Mouse (Mus musculus) CH12.LX (cell line): ENCODE results near the gene Lefty1. TPM values are rescaled to one million over a fixed set of nuclear protein-coding genes. Genes with fewer than 3 reads are reported as not detected.
"Not testable (repeated sequence)": the region's sequence is repeated elsewhere in the genome, so short reads cannot be mapped to it uniquely, and the experiment has no call there.

ENCODE experiments used
- DNase-seq: peaks from one replicate; pipeline ENCODE4 v3.0.0-alpha.2; 2013; ENCODE audit errors: extremely low read depth
- H3K27ac ChIP-seq: 2 replicates; pipeline ENCODE4 v1.5.1; 2012; ENCODE audit warnings: low read depth, mild to moderate bottlenecking, control low read depth, moderate library complexity; ENCODE audit not compliant: insufficient read depth
- H3K27me3 ChIP-seq: replicated peaks from 2 replicates; pipeline ENCODE3; 2012; ENCODE audit warnings: inconsistent platforms
- H3K36me3 ChIP-seq, 2 experiments: replicated peaks in 1 of 2; 2 replicates each; pipeline versions ENCODE3 to v1.6.1; 2012; ENCODE audit warnings: inconsistent platforms in 1 of 2, low read length in 1 of 2, mild to moderate bottlenecking in 1 of 2, mixed read lengths in 1 of 2, moderate library complexity in 1 of 2; ENCODE audit not compliant: control insufficient read depth in 1 of 2, insufficient read depth in 1 of 2
- H3K4me1 ChIP-seq, 2 experiments: 2 replicates each; pipeline ENCODE4 v1.6.1; 2012; ENCODE audit warnings: inconsistent platforms in 1 of 2, moderate library complexity in 1 of 2; ENCODE audit not compliant: insufficient read depth in 2 of 2, control insufficient read depth in 1 of 2
- H3K4me2 ChIP-seq: 2 replicates; pipeline ENCODE4 v1.6.1; 2012; ENCODE audit warnings: low read depth, mild to moderate bottlenecking, control low read depth; ENCODE audit not compliant: poor library complexity, insufficient read depth, severe bottlenecking
- H3K4me3 ChIP-seq, 3 experiments: fragments of 150-350 bp in 1 of 3; sonication (generic) in 1 of 3; replicated peaks in 1 of 3; 2 replicates each; pipeline versions ENCODE3 to v1.5.1; 2011 to 2012; ENCODE audit warnings: low read depth in 2 of 3, low read length in 2 of 3, mild to moderate bottlenecking in 2 of 3, moderate library complexity in 2 of 3, control low read depth in 1 of 3, improper control_type of control experiment in 1 of 3, inconsistent platforms in 1 of 3, mixed read lengths in 1 of 3; ENCODE audit not compliant: poor library complexity in 1 of 3
- H3K79me2 ChIP-seq: replicated peaks from 2 replicates; pipeline ENCODE4 v1.6.1; 2012; ENCODE audit warnings: mild to moderate bottlenecking, moderate library complexity; ENCODE audit not compliant: control insufficient read depth, poor library complexity, insufficient read depth, severe bottlenecking; ENCODE audit errors: extremely low read depth
- H3K9ac ChIP-seq: 2 replicates; pipeline ENCODE4 v1.6.1; 2012; ENCODE audit warnings: low read depth, mild to moderate bottlenecking, control low read depth, moderate library complexity; ENCODE audit not compliant: insufficient read depth
- H3K9me3 ChIP-seq: replicated peaks from 2 replicates; pipeline ENCODE3; 2012; ENCODE audit warnings: low read length, inconsistent platforms, mixed read lengths
- BHLHE40 ChIP-seq: IDR thresholded peaks from 2 replicates; pipeline ENCODE4 v1.6.1; 2011; ENCODE audit warnings: mild to moderate bottlenecking, low read depth, low read length, improper control_type of control experiment
- CTCF ChIP-seq, 2 experiments: IDR thresholded peaks in 1 of 2; conservative IDR thresholded peaks in 1 of 2; 2 replicates each; pipeline ENCODE4 v1.5.1; 2011 to 2012; ENCODE audit warnings: low read depth in 2 of 2, low read length in 2 of 2, improper control_type of control experiment in 1 of 2, inconsistent platforms in 1 of 2, mild to moderate bottlenecking in 1 of 2, moderate library complexity in 1 of 2
- ELF1 ChIP-seq: IDR thresholded peaks from 2 replicates; pipeline ENCODE4 v1.6.1; 2014; ENCODE audit warnings: low read depth, mild to moderate bottlenecking, inconsistent platforms, low read length, improper control_type of control experiment
- EP300 ChIP-seq: IDR thresholded peaks from 2 replicates; pipeline ENCODE4 v1.6.1; 2011; ENCODE audit warnings: low read length, improper control_type of control experiment
- ETS1 ChIP-seq: conservative IDR thresholded peaks from 2 replicates; pipeline ENCODE4 v1.6.1; 2012; ENCODE audit warnings: low read depth, mild to moderate bottlenecking, inconsistent platforms, low read length, improper control_type of control experiment, moderate library complexity
- HCFC1 ChIP-seq: IDR thresholded peaks from 2 replicates; pipeline ENCODE4 v1.6.1; 2012; ENCODE audit warnings: low read depth, mild to moderate bottlenecking, inconsistent platforms, low read length, improper control_type of control experiment
- IRF4 ChIP-seq: IDR thresholded peaks from 2 replicates; pipeline ENCODE4 v1.6.1; 2014; ENCODE audit warnings: low read depth, mild to moderate bottlenecking, inconsistent platforms, low read length, improper control_type of control experiment
- JUN ChIP-seq: IDR thresholded peaks from 2 replicates; pipeline ENCODE4 v1.6.1; 2011; ENCODE audit warnings: low read depth, mild to moderate bottlenecking, low read length, improper control_type of control experiment, moderate library complexity; ENCODE audit not compliant: insufficient read depth
- MAX ChIP-seq: IDR thresholded peaks from 2 replicates; pipeline ENCODE4 v1.6.1; 2011; ENCODE audit warnings: low read length, improper control_type of control experiment
- MAZ ChIP-seq: IDR thresholded peaks from 2 replicates; pipeline ENCODE4 v1.6.1; 2012; ENCODE audit warnings: low read depth, mild to moderate bottlenecking, inconsistent platforms, low read length, improper control_type of control experiment, moderate library complexity
- MEF2A ChIP-seq: IDR thresholded peaks from 2 replicates; pipeline ENCODE4 v1.6.1; 2014; ENCODE audit warnings: low read depth, mild to moderate bottlenecking, inconsistent platforms, low read length, improper control_type of control experiment, borderline replicate concordance
- MXI1 ChIP-seq: IDR thresholded peaks from 2 replicates; pipeline ENCODE4 v1.6.1; 2011; ENCODE audit warnings: mild to moderate bottlenecking, low read depth, low read length, improper control_type of control experiment
- POLR2A ChIP-seq: IDR thresholded peaks from 2 replicates; pipeline ENCODE4 v1.6.1; 2011; ENCODE audit warnings: low read depth, mild to moderate bottlenecking, improper control_type of control experiment, low read length
- POLR2AphosphoS2 ChIP-seq: IDR thresholded peaks from 2 replicates; pipeline ENCODE4 v1.6.1; 2011; ENCODE audit warnings: low read depth, low read length, improper control_type of control experiment
- RAD21 ChIP-seq: IDR thresholded peaks from 2 replicates; pipeline ENCODE4 v1.6.1; 2011; ENCODE audit warnings: low read depth, mild to moderate bottlenecking, low read length, improper control_type of control experiment, moderate library complexity
- RCOR1 ChIP-seq: conservative IDR thresholded peaks from 2 replicates; pipeline ENCODE4 v1.6.1; 2012; ENCODE audit warnings: low read depth, mild to moderate bottlenecking, inconsistent platforms, low read length, improper control_type of control experiment
- SIN3A ChIP-seq: IDR thresholded peaks from 2 replicates; pipeline ENCODE4 v1.6.1; 2012; ENCODE audit warnings: low read length, improper control_type of control experiment, inconsistent platforms
- SMC3 ChIP-seq: IDR thresholded peaks from 2 replicates; pipeline ENCODE4 v1.6.1; 2011; ENCODE audit warnings: low read depth, low read length, improper control_type of control experiment
- TBP ChIP-seq: conservative IDR thresholded peaks from 2 replicates; pipeline ENCODE4 v1.6.1; 2011; ENCODE audit warnings: low read depth, low read length, improper control_type of control experiment
- USF1 ChIP-seq: IDR thresholded peaks from 2 replicates; pipeline ENCODE4 v1.6.1; 2014; ENCODE audit warnings: low read depth, mild to moderate bottlenecking, inconsistent platforms, low read length, improper control_type of control experiment
- USF2 ChIP-seq: conservative IDR thresholded peaks from 2 replicates; pipeline ENCODE4 v1.6.1; 2011; ENCODE audit warnings: low read depth, low read length, improper control_type of control experiment
- ZC3H11A ChIP-seq: IDR thresholded peaks from 2 replicates; pipeline ENCODE4 v1.6.1; 2012; ENCODE audit warnings: low read depth, mild to moderate bottlenecking, inconsistent platforms, low read length, improper control_type of control experiment
- ZMIZ1 ChIP-seq: IDR thresholded peaks from 2 replicates; pipeline ENCODE4 v1.6.1; 2012; ENCODE audit warnings: low read depth, mild to moderate bottlenecking, inconsistent platforms, low read length, improper control_type of control experiment
- ZNF384 ChIP-seq: IDR thresholded peaks from 2 replicates; pipeline ENCODE4 v1.6.1; 2012; ENCODE audit warnings: low read depth, low read length, improper control_type of control experiment, inconsistent platforms
- dilution Hi-C: fragments of 300-500 bp; cut with MboI; formaldehyde crosslinking; loops from 2 replicates; pipeline ENCODE4 v1.14.3; 2020; ENCODE audit warnings: low sequenced_read_pairs; ENCODE audit not compliant: extremely low pct_unique_long_range_greater_than_20kb, extremely low pct_ligation_motif_present
- in situ Hi-C: fragments of 300-500 bp; cut with MboI; formaldehyde crosslinking; loops from 3 replicates; pipeline ENCODE4 v1.14.3; 2019; ENCODE audit warnings: low sequenced_read_pairs, low pct_ligation_motif_present, low pct_unique_long_range_greater_than_20kb, mixed read lengths
- polyA plus RNA-seq: library from polyadenylated mRNA; unstranded; fragments of >175 nt; gene quantifications from 2 replicates; pipeline ENCODE4 v1.2.1, GENCODE M21; 2012; ENCODE audit warnings: low read depth; ENCODE audit not compliant: insufficient read length
- total RNA-seq, 2 experiments: library from RNA; depleted of rRNA; stranded (reverse); fragments of 300-350 nt in 1 of 2; fragments of >200 nt in 1 of 2; gene quantifications; 2 replicates each; pipeline ENCODE4 v1.2.3; 2012 to 2014

The Lefty1 gene
- total and polyA plus RNA-seq, 3 experiments, result not detected

DNA sequence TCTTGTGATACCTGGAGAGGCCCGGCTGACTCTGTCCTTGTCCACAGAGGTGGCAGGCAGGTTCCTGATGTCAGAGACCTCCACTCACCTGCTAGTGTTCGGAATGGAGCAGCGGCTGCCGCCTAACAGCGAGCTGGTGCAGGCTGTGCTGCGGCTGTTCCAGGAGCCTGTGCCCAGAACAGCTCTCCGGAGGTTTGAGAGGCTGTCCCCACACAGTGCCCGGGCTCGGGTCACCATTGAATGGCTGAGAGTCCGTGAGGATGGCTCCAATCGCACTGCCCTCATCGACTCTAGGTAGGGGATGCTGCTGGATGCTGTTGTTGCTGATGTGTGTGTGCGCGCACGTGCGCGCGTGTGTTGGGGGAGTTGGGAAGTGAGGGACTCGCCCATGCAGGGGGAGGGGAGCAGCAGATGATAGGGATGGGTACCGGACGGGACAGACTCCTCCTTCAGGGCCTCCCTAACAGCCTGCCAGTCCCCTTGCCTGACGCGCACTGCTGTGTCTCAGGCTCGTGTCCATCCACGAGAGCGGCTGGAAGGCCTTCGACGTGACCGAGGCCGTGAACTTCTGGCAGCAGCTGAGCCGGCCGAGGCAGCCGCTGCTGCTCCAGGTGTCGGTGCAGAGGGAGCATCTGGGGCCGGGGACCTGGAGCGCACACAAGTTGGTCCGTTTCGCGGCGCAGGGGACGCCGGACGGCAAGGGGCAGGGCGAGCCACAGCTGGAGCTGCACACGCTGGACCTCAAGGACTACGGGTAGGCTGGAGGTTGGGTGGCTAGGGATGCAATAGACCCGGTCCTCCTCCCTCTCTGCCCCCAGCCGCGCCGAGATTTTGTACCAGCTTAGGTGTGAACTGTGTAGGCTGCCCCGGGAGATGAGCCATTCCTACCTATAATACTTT lies 40.5 kb upstream of the Lefty1 start:
- DNase-seq, H3K9me3 ChIP-seq, H3K4me2 ChIP-seq, H3K9ac ChIP-seq, H3K27me3 ChIP-seq, H3K79me2 ChIP-seq, in situ Hi-C loops, H3K4me3 ChIP-seq, dilution Hi-C loops, H3K36me3 ChIP-seq, H3K27ac ChIP-seq: not testable (repeated sequence)
- peaks cover 2 to 28% of the 10 kb centered on the region in 2 experiments for H3K4me1 ChIP-seq

DNA sequence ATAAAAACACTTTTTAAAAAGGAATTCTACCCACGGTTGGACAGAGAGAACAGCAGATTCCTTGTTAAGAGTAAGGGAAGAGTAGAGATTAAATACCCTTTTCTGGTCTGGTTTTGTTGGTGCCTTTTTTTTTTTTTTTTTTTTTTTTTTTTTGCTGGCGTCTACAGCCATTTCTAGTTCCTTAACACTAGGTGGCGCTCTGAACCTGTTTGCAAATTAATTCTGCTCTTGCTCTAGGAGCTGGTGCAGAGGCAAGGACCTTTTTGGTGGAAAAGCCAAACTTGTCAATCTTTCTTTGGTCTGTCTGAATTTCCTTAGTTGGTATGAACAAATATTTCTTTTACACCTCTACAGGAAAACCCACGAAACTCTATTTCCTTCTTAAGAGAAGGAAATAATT lies 33.7 kb upstream of the Lefty1 start:
- Histone ChIP-seq H3K4me3 (no peak overlapping the region), H3K36me3 (peaks cover 6 to 7% of the 10 kb centered on the region in 2 experiments), H3K9me3 (no peaks in the 10 kb centered on the region), H3K27me3 (no peaks in the 10 kb centered on the region), H3K27ac (no peak overlapping the region), H3K4me1 (peaks cover 6 to 21% of the 10 kb centered on the region in 2 experiments), H3K4me2 (no peak overlapping the region), H3K79me2 (peaks cover 16% of the 10 kb centered on the region), H3K9ac (no peak overlapping the region)
- peak; percentile 76 for DNase-seq
- TF ChIP-seq CTCF (conservative IDR thresholded peaks at IDR 0.05 in 1 of 2, IDR thresholded peaks at IDR 0.05 in 1 of 2; ENCODE audit: low read depth in 2 of 2, low read length in 2 of 2) (peak; percentile 59 to 92), USF1 (no peak), ZC3H11A (peak; percentile 29; the same call in 1 of the 2 replicates), IRF4 (no peak), MXI1 (no peak), SMC3 (peak; percentile 75), BHLHE40 (no peak), POLR2AphosphoS2 (no peak), RAD21 (peak; percentile 85), ZNF384 (peak; percentile 100), HCFC1 (peak; percentile 25; the same call in 1 of the 2 replicates), POLR2A (no peak)
- dilution Hi-C loops (no loop called here), in situ Hi-C loops (no loop called here)

DNA sequence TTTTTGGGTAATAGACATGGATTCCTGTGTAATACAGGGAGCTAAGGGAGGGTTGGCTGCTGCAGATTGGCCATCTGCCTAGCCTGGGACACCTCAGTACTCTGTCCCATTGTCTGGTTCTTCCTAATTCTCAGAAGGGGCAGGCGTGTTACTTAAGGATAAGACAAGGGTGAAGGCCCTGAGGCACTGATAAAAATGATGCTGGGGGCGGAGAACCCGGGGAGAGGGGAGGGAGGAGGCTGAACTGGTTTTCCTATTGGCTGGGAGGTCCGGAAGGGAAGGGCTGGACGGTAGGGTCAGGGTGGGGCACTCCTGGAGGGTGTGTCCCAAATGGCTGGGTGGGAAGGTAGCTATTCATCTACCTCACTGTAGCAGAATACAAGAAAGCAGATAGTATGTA lies 31.9 kb upstream of the Lefty1 start:
- Histone ChIP-seq H3K27ac (no peak overlapping the region), H3K27me3 (no peaks in the 10 kb centered on the region), H3K4me1 (peaks cover 10 to 37% of the 10 kb centered on the region in 2 experiments), H3K4me3 (no peak overlapping the region), H3K9ac (no peak overlapping the region), H3K36me3 (peaks cover 22 to 25% of the 10 kb centered on the region in 2 experiments), H3K79me2 (peaks cover 16% of the 10 kb centered on the region), H3K4me2 (no peak overlapping the region; the same call in 1 of the 2 replicates), H3K9me3 (no peaks in the 10 kb centered on the region)
- dilution Hi-C loops, result no loop called here
- in situ Hi-C loops, result no loop called here
- DNase-seq, result peak; percentile 63
- TF ChIP-seq POLR2A (peak; percentile 41; the same call in 1 of the 2 replicates), USF2 (no peak), RCOR1 (no peak), MEF2A (no peak), ZMIZ1 (no peak), TBP (0 out of 2 replicates have a peak, but pooled peaks have one; percentile 11), ETS1 (no peak), POLR2AphosphoS2 (no peak), MAX (no peak), ZC3H11A (no peak), SIN3A (no peak), SMC3 (no peak), JUN (no peak), MAZ (peak; percentile 52; the same call in 1 of the 2 replicates), ELF1 (0 out of 2 replicates have a peak, but pooled peaks have one; percentile 31), EP300 (no peak)
